Mouse (Mus musculus) olfactory bulb, adult 2 months (tissue): ENCODE results near the gene Sar1b. TPM values are rescaled to one million over a fixed set of nuclear protein-coding genes. Genes with fewer than 3 reads are reported as not detected.

Source experiments
- H3K27ac ChIP-seq: fragments of 200-500 bp; 2 replicates; pipeline ENCODE4 v1.5.1; 2012; ENCODE audit warnings: low read depth, low read length; ENCODE audit not compliant: insufficient read depth
- H3K4me1 ChIP-seq: fragments of 200-500 bp; 2 replicates; pipeline ENCODE4 v1.6.1; 2012; ENCODE audit warnings: low read length; ENCODE audit not compliant: control insufficient read depth, insufficient read depth
- H3K4me3 ChIP-seq: fragments of 200-500 bp; 2 replicates; pipeline ENCODE4 v1.5.1; 2012; ENCODE audit warnings: mild to moderate bottlenecking, low read depth, low read length, moderate library complexity; ENCODE audit not compliant: insufficient read depth
- CTCF ChIP-seq: fragments of 200-500 bp; IDR thresholded peaks from 2 replicates; pipeline ENCODE4 v1.5.1; 2012; ENCODE audit warnings: low read depth, mild to moderate bottlenecking, low read length, moderate library complexity; ENCODE audit not compliant: insufficient read depth
- POLR2A ChIP-seq: fragments of 200-500 bp; IDR thresholded peaks from 2 replicates; pipeline ENCODE4 v1.6.1; 2012; ENCODE audit warnings: mild to moderate bottlenecking, low read depth, low read length, moderate library complexity; ENCODE audit not compliant: insufficient read depth
- WGBS: fragments of 180-500 bp; shearing (Covaris S2); methylation state at CpG from one replicate; pipeline ENCODE4 v1.1.7; 2018; 5-methylcytosine and 5-hydroxymethylcytosine counted together
- polyA plus RNA-seq: library from polyadenylated mRNA; stranded (reverse); fragments of >200 nt; gene quantifications from 2 replicates; pipeline ENCODE4 v1.2.4, GENCODE M21; 2012; ENCODE audit warnings: low replicate concordance; ENCODE audit not compliant: missing spikeins, insufficient read depth, insufficient read length

The Sar1b gene
- polyA plus RNA-seq, 1 experiment = not detected

- 35% methylated on average over 8 of the region's 8 CpGs for WGBS
- TF ChIP-seq POLR2A (no peak), CTCF (no peak)
- peaks cover 12% of the 10 kb centered on the region for H3K4me1 ChIP-seq
- H3K27ac ChIP-seq = no peak overlapping the region
- no peak overlapping the region for H3K4me3 ChIP-seq
Observed at GRCm38 (mm10) chr11:51800634-51801325, 37.3 kb downstream of the Sar1b start.

- H3K4me1 ChIP-seq = peaks cover 13% of the 10 kb centered on the region
- peak overlapping the region; percentile 35; the same call in 1 of the 2 replicates for H3K27ac ChIP-seq
- no peak; the same call in 1 of the 2 replicates for TF ChIP-seq POLR2A
- TF ChIP-seq CTCF = no peak
- 14% methylated on average over 17 of the region's 17 CpGs for WGBS
- peak overlapping the region; percentile 48 for H3K4me3 ChIP-seq
Observed at GRCm38 (mm10) chr11:51805221-51805981, 41.9 kb downstream of the Sar1b start.

GRCm38 (mm10) chr11:51807108-51807879, 43.8 kb downstream of the Sar1b start:
- TF ChIP-seq POLR2A (no peak), CTCF (no peak)
- Histone ChIP-seq H3K4me3 (no peak overlapping the region), H3K4me1 (peaks cover 5% of the 10 kb centered on the region; the same call in 1 of the 2 replicates), H3K27ac (no peak overlapping the region)
- 55% methylated on average over 13 of the region's 13 CpGs for WGBS

- H3K4me1 ChIP-seq = peaks cover 5% of the 10 kb centered on the region; the same call in 1 of the 2 replicates
- WGBS = 64% methylated on average over 6 of the region's 6 CpGs
- no peak for TF ChIP-seq CTCF
- no peak for TF ChIP-seq POLR2A
- H3K4me3 ChIP-seq = no peak overlapping the region
- H3K27ac ChIP-seq = no peak overlapping the region
Observed at GRCm38 (mm10) chr11:51809632-51810224, 46.2 kb downstream of the Sar1b start.

GRCm38 (mm10) chr11:51811230-51811629, 47.7 kb downstream of the Sar1b start:
- Histone ChIP-seq H3K4me3 (no peak overlapping the region), H3K27ac (no peak overlapping the region), H3K4me1 (no peaks in the 10 kb centered on the region)
- 90% methylated on average over 4 of the region's 4 CpGs for WGBS
- TF ChIP-seq POLR2A (no peak), CTCF (no peak)

- WGBS = 93% methylated on average over 8 of the region's 8 CpGs
- no peaks in the 10 kb centered on the region for H3K4me1 ChIP-seq
- H3K4me3 ChIP-seq = no peak overlapping the region
- TF ChIP-seq POLR2A (no peak), CTCF (no peak)
- no peak overlapping the region for H3K27ac ChIP-seq
Observed at GRCm38 (mm10) chr11:51812022-51812546, 48.6 kb downstream of the Sar1b start.

GRCm38 (mm10) chr11:51817756-51818155, 54.3 kb downstream of the Sar1b start:
- TF ChIP-seq POLR2A (no peak), CTCF (peak; percentile 82)
- Histone ChIP-seq H3K27ac (no peak overlapping the region), H3K4me3 (no peak overlapping the region), H3K4me1 (0 out of 2 replicates have a peak, but pooled peaks cover 6% of the 10 kb centered on the region)
- 36% methylated on average over 6 of the region's 6 CpGs for WGBS

- 91% methylated on average over 4 of the region's 4 CpGs for WGBS
- H3K4me3 ChIP-seq = no peak overlapping the region
Observed at GRCm38 (mm10) chr11:51818837-51819236, 55.4 kb downstream of the Sar1b start.

More at GRCm38 (mm10) chr11:51818837-51819236, 55.4 kb downstream of the Sar1b start:
- no peak for TF ChIP-seq CTCF
- TF ChIP-seq POLR2A = no peak
- peaks cover 12% of the 10 kb centered on the region; the same call in 1 of the 2 replicates for H3K4me1 ChIP-seq
- no peak overlapping the region for H3K27ac ChIP-seq
